Mouse (Mus musculus) right cerebral cortex, postnatal 14 days (tissue): ENCODE data around the gene Mtx1.

Source experiments
- DNase-seq: peaks from one replicate; pipeline ENCODE4 v3.0.0; 2022

The Mtx1 gene

DNA sequence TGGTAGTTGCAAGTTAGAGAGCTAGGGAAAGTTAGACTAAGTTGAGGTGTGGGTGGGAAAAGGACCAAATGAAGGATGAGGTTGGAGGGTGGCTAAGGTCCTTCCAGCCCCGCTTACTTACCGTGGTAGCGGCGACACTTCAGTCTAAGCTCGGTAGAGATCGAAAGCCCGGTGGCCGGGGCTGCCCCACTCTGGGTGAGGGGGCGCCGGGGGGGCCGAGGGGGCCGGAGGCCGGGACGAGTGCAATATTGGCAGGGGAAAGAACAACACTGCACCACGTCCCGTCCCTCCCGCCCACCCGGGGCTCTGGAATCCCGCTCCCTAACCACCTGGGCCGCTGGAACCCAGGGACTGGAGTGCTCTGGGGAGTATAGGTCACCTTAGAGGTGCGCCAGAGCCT is at the start of gene Mtx1:
Gene Mtx1 (minus strand): TSS at position 189 of the 400 bp plus-strand sequence.
- no peak for DNase-seq

DNA sequence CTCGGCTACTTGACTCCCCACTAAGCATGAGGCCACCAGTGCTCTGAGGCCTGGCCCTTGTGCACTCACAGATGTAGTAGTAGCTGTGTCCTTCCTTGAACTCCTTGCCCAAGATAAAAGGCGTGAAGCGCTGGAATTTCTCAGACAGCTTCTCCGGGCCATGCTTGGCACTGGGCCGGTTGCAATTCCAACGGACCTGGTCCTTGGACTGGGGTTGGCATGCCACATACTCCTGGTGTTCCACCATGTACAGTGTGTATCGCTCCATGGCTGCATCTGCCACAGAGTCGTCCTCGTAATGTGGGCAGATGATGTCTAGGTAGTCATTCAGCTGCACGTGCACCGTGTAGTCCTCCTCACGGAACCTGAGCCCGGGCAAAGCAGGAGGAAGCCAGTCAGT is 49.2 kb upstream of the Mtx1 start:
- DNase-seq: no peak

DNA sequence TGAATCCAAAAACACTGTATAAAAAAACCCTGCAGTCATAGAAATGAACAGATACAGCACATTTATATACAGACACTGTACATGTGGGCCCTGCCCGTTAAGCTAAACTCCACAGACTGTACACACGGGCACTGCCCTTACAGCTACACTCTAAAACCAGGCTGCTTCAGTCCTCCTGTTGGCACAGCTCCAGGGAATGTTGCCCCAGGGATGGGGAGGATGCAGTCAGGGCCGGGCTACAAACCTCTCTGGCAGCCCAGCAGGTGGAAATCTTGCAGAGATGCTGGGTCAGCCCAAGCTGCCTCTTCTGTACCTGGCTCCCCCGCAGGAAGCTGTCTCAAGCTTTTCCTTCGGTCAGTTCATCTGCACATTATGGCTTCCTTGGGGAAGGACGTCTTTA is 44.9 kb upstream of the Mtx1 start:
- no peak for DNase-seq

- peak; percentile 58 for DNase-seq
Observed at GRCm38 (mm10) chr3:89270891-89271290, 44.0 kb upstream of the Mtx1 start.

- peak; percentile 87 for DNase-seq
Observed at GRCm38 (mm10) chr3:89270051-89270755, 43.3 kb upstream of the Mtx1 start, which contains the start of gene Slc50a1. Gene Slc50a1, minus strand, starts transcription at chr3:89270570.

- DNase-seq: no peak
Observed at GRCm38 (mm10) chr3:89268916-89269315, 42.0 kb upstream of the Mtx1 start.

DNA sequence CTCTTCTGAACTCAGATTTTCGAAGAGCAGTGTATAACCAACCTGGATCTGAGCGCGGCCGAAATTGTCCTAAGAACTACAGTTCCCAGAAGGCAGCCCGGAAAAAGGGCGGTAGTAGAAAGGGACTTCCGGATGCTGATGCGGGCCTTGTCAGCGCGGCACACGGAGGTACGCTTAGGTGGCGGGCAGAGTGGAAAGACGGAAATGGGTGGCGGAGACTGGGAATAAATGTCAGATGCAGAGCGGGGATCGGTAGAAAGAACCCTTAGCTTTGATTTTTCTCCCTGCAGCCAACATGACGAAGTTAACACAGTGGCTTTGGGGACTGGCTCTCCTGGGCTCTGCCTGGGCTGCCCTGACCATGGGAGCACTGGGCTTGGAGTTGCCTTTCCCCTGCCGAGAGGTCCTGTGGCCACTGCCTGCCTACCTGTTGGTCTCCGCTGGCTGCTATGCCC is 39.6 kb upstream of the Mtx1 start:
- DNase-seq: peak; percentile 78

DNA sequence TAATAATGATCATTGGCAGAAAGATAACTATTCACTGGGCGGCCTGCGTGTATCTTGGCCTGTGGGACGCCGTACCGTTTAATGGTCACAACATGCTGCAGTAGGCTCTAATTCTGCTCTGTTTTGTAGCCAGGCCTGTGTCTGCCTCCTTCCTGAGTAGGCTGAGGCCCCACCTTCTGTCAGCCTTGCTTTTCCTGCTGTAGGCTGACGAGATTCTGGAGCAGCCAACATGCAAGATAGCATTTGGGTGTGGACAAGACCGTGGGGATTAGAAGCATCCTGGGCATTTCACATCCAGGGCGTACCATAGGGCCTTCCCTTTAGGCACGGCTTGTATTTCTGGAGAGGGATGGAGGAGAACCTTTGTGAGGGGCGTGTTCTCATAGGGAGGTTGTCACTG is 35.5 kb upstream of the Mtx1 start:
- DNase-seq: no peak

DNA sequence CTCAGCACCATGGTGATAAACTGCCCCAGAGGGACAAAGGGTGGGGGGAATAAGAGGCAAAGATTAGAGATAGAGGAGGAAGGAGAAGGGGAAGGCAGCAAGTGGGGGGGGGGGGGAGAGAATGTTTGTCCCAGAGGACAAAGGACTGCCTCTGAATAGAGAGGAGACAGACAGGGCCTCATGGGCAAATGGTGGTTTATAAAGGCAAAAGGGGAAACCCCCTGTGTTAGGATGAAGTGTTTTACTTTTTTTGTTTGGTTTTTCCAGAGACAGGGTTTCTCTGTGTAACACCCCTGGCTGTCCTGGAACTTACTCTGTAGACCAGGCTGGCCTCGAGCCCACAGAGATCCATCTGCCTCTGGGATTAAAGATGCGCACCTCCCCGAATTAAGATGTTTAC is 33.3 kb upstream of the Mtx1 start:
- DNase-seq: no peak

DNA sequence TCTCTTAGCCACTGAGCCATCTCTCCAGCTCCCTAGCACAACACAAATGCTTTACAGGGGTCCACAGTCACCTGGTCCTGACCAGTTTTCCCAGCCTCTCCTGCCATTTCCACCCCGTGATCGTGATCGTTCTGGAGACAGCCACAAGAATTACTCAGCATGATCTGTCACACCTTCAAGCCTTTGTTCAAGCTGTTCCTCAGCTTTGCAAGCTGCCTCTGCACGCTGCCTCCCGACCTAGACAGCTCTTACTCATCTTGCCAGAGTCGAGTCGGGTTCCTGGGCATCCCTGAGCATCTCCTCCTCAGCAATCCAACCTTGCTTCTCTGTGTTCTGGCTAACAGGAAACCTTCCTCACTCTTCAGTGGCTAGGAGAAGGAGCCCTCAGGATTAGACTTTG is 32.2 kb upstream of the Mtx1 start, which contains the start of gene Dpm3:
Gene Dpm3 (plus strand): TSS at position 283 of the 400 bp plus-strand sequence.
- no peak for DNase-seq

GRCm38 (mm10) chr3:89256177-89256576 is 29.3 kb upstream of the Mtx1 start:
- DNase-seq: no peak

DNA sequence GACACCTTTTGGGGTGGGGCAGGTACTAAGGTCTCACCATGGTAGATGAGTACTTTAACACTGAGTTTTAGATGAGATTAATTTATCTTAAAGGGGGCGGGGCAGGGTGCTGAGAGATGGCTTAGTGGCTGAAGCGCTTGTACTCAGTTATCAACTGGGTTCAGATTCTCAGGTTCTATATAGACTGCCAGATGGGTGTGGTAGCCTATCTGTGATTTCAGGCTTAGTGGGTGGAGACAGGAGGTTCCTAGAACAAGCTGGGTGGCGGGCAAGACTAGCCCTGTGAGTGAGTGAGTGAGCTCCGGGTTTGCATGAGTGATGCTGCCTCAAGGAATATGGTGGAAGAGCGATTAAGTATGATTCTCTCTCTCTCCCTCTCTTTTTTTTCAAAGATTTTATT is 28.1 kb upstream of the Mtx1 start:
- no peak for DNase-seq

DNA sequence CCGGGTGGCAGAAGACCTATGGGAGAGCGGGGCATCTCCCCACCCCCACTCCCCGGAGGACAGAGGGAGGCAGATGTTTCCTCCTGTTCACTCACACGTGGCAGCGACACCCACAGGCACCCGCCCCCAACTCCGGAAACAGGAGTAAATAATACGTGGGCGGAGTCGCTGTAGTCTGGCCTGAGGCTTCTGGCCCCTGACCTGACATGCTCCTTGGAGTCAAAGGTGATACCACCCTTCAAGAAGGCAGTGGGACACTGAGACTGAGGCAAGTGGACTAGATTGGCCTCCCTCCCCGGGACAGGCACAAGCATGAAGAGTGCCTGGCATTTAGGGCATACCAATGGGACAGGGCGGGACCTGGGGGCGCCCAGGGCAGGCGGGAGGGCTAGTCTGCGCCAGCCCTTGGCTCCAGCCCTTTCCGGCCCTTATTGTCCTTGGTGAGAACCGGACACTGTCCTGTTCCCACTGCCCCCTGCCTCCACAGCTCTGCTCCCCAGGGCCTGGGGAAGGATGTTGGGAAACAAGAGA is 24.5 kb upstream of the Mtx1 start:
- DNase-seq: no peak

GRCm38 (mm10) chr3:89250435-89251040 is 23.6 kb upstream of the Mtx1 start:
- no peak for DNase-seq

GRCm38 (mm10) chr3:89247466-89247865 is 20.6 kb upstream of the Mtx1 start:
- DNase-seq: no peak

GRCm38 (mm10) chr3:89246261-89247100 is 19.6 kb upstream of the Mtx1 start, which contains the start of gene Trim46:
Gene Trim46, minus strand, starts transcription at chr3:89246309.
- peak; percentile 93 for DNase-seq

- peak; percentile 75 for DNase-seq
Observed at GRCm38 (mm10) chr3:89245688-89246171, 18.8 kb upstream of the Mtx1 start, which contains the start of gene Krtcap2. Gene Krtcap2, plus strand, starts transcription at chr3:89245966.

GRCm38 (mm10) chr3:89244982-89245687 is 18.2 kb upstream of the Mtx1 start:
- peak; percentile 92 for DNase-seq

DNA sequence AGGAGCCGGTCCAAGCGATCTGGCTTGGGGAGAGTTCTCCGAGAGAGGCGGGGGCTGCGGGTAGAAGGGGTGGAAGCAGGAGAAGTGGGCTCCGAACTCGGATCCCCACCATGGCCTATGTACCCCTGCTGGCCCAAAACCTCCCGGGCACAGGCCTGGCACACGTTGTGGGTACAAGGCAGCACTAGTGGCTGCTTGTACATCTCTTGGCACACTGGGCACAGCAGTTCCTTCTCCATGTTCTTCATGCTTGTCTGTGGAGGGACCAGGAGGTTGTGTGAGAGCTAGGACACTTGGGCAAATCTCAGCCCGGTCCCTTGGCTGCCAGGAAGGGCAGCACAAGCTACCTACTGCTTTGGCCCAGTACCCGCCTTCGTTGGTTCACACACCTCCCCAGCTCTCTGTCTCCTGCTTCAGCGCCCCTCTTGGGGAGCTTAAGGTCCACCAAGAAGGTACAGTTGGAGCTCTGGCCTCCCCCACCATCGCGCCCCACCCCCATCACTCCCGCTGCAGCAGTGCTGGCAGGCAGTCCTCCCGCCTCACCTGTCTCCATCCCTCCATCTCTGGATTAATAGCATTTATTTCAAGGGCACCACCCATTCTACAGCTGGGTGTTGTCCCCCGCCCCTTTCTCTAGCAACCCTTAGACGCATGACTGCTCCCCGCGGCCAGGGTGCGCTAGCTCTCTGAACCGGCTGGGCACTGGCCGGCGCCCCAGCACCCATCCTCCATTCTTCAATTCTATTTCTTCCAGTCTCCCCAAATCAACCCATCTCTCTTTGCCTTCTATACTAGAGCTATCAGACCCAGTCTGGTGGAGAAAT is 17.5 kb upstream of the Mtx1 start:
- peak; percentile 62 for DNase-seq

DNA sequence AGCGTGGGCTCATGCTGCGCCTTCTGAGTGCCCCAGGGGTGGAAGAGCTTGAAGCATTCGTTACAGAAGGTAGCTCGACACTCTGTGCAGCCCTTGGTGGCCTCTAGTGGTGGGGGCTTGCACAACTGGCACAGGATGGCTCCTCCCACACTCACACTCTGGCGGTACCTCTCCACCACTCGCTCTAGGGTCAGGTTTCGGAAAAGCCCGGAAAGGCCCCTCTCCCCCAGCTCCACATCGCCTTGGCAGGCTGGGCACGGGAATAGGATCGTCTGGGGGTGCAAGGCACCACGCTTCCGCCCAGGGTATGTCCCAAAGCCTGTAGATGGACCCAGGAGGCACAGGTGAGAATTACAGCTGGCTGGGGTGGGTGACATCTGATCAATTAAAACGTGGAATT is 16.7 kb upstream of the Mtx1 start:
- no peak for DNase-seq

DNA sequence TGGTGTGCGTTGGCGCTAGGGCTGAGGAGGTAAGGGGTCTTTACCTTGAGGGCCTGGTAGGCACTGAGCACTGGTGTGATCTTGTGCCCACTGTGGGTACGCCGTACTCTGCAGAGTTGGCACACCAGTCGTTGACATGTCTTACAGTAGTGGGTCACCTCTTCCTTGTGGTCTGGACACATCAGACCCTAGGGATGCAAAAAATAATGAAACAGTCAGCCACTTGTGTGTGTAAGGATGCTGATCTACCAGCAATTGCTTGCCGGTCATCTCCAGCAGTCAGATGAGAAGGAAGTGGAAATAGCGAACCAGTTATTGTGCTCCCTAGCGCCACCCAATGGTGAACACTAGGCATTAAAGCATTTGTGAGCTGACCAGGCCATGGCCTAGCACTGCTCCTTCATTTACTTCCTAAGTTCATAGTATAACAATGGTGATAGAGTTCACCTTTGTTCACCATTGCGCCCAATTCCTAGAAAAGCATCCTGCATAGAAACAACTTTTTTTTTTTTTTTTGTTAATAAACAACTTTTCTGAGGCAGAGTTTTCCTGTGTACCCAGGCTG is 15.5 kb upstream of the Mtx1 start:
- peak; percentile 68 for DNase-seq
